Mouse (Mus musculus): ENCODE results near the gene Pgs1. TPM values are rescaled to one million over a fixed set of nuclear protein-coding genes. Genes with fewer than 3 reads are reported as not detected.

The Pgs1 gene
- total and polyA plus RNA-seq, 2 experiments from 2014 or later, result 55.0 to 62.0 TPM

- H3K27me3 ChIP-seq (ENCODE audit: insufficient read depth, low read length), result no peaks in the 10 kb centered on the region
- no peak overlapping the region for H3K4me2 ChIP-seq (ENCODE audit: low read depth, low read length, poor library complexity, severe bottlenecking)
- H3K36me3 ChIP-seq (ENCODE audit: insufficient read depth, low read length), result peaks cover 9% of the 10 kb centered on the region; the same call in 1 of the 2 replicates
- no peaks in the 10 kb centered on the region for H3K4me1 ChIP-seq (ENCODE audit: insufficient read depth, low read length)
- no peak for TF ChIP-seq CTCF (IDR thresholded peaks at IDR 0.05)
- ATAC-seq (ENCODE audit: low FRiP score) (no peak), DNase-seq (ENCODE audit: low spot score) (no peak)
- 96% methylated on average over 9 of the region's 9 CpGs for WGBS
- no peak overlapping the region for H3K4me3 ChIP-seq (ENCODE audit: low read depth, low read length)
- H3K9ac ChIP-seq (replicated peaks; ENCODE audit: low read length, poor library complexity, severe bottlenecking), result no peak overlapping the region
- no peak overlapping the region for H3K27ac ChIP-seq (ENCODE audit: low read depth, low read length)
- H3K9me3 ChIP-seq (ENCODE audit: low read length), result no peaks in the 10 kb centered on the region
These were observed 45.0 kb downstream of the Pgs1 start for GRCm38 (mm10) chr11:118031134-118031533.

- WGBS, result 88% methylated on average over 13 of the region's 13 CpGs
- no peaks in the 10 kb centered on the region for H3K27me3 ChIP-seq (ENCODE audit: insufficient read depth, low read length)
- TF ChIP-seq CTCF (IDR thresholded peaks at IDR 0.05), result no peak
- H3K4me1 ChIP-seq (ENCODE audit: insufficient read depth, low read length), result no peaks in the 10 kb centered on the region
- H3K9ac ChIP-seq (replicated peaks; ENCODE audit: low read length, poor library complexity, severe bottlenecking), result no peak overlapping the region
- H3K36me3 ChIP-seq (ENCODE audit: insufficient read depth, low read length), result no peaks in the 10 kb centered on the region
- no peak for ATAC-seq (ENCODE audit: low FRiP score)
- H3K4me3 ChIP-seq (ENCODE audit: low read depth, low read length), result no peak overlapping the region
- H3K27ac ChIP-seq (ENCODE audit: low read depth, low read length), result no peak overlapping the region
- no peak for DNase-seq (ENCODE audit: low spot score)
- H3K4me2 ChIP-seq (ENCODE audit: low read depth, low read length, poor library complexity, severe bottlenecking), result no peak overlapping the region
- H3K9me3 ChIP-seq (ENCODE audit: low read length), result no peaks in the 10 kb centered on the region
These were observed 48.3 kb downstream of the Pgs1 start for GRCm38 (mm10) chr11:118034395-118034794.

- no peak for ATAC-seq (ENCODE audit: low FRiP score)
- H3K27ac ChIP-seq (ENCODE audit: low read depth, low read length), result no peak overlapping the region
- TF ChIP-seq CTCF (IDR thresholded peaks at IDR 0.05), result no peak
These were observed 49.0 kb downstream of the Pgs1 start for GRCm38 (mm10) chr11:118035068-118035467.

GRCm38 (mm10) chr11:118042791-118043190, 56.7 kb downstream of the Pgs1 start:
- WGBS, result 82% methylated on average over 9 of the region's 9 CpGs
- ATAC-seq (ENCODE audit: low FRiP score), result no peak

More at GRCm38 (mm10) chr11:118035068-118035467, 49.0 kb downstream of the Pgs1 start:
- H3K36me3 ChIP-seq (ENCODE audit: insufficient read depth, low read length), result no peaks in the 10 kb centered on the region
- no peak overlapping the region for H3K9ac ChIP-seq (replicated peaks; ENCODE audit: low read length, poor library complexity, severe bottlenecking)
- H3K27me3 ChIP-seq (ENCODE audit: insufficient read depth, low read length), result no peaks in the 10 kb centered on the region
- H3K4me2 ChIP-seq (ENCODE audit: low read depth, low read length, poor library complexity, severe bottlenecking), result no peak overlapping the region
- no peaks in the 10 kb centered on the region for H3K4me1 ChIP-seq (ENCODE audit: insufficient read depth, low read length)
- H3K9me3 ChIP-seq (ENCODE audit: low read length), result no peaks in the 10 kb centered on the region
- no peak for DNase-seq (ENCODE audit: low spot score)
- no peak overlapping the region for H3K4me3 ChIP-seq (ENCODE audit: low read depth, low read length)
- 78% methylated on average over 9 of the region's 9 CpGs for WGBS

GRCm38 (mm10) chr11:118043293-118043907, 57.3 kb downstream of the Pgs1 start:
- Histone ChIP-seq H3K9me3 (ENCODE audit: low read length) (no peaks in the 10 kb centered on the region), H3K27ac (ENCODE audit: low read depth, low read length) (no peak overlapping the region), H3K36me3 (ENCODE audit: insufficient read depth, low read length) (no peaks in the 10 kb centered on the region), H3K4me2 (ENCODE audit: low read depth, low read length, poor library complexity, severe bottlenecking) (no peak overlapping the region), H3K4me3 (ENCODE audit: low read depth, low read length) (no peak overlapping the region), H3K27me3 (ENCODE audit: insufficient read depth, low read length) (no peaks in the 10 kb centered on the region), H3K4me1 (ENCODE audit: insufficient read depth, low read length) (no peaks in the 10 kb centered on the region), H3K9ac (replicated peaks; ENCODE audit: low read length, poor library complexity, severe bottlenecking) (no peak overlapping the region)
- peak; percentile 56; the same call in 1 of the 2 replicates for ATAC-seq (ENCODE audit: low FRiP score)
- peak; percentile 80 for DNase-seq (ENCODE audit: low spot score)
- 57% methylated on average over 14 of the region's 14 CpGs for WGBS
- peak; percentile 28 for TF ChIP-seq CTCF (IDR thresholded peaks at IDR 0.05)

More at GRCm38 (mm10) chr11:118042791-118043190, 56.7 kb downstream of the Pgs1 start:
- H3K9ac ChIP-seq (replicated peaks; ENCODE audit: low read length, poor library complexity, severe bottlenecking), result no peak overlapping the region
- no peaks in the 10 kb centered on the region for H3K36me3 ChIP-seq (ENCODE audit: insufficient read depth, low read length)
- no peaks in the 10 kb centered on the region for H3K27me3 ChIP-seq (ENCODE audit: insufficient read depth, low read length)
- DNase-seq (ENCODE audit: low spot score), result no peak
- no peaks in the 10 kb centered on the region for H3K4me1 ChIP-seq (ENCODE audit: insufficient read depth, low read length)
- H3K4me2 ChIP-seq (ENCODE audit: low read depth, low read length, poor library complexity, severe bottlenecking), result no peak overlapping the region
- no peak overlapping the region for H3K4me3 ChIP-seq (ENCODE audit: low read depth, low read length)
- H3K9me3 ChIP-seq (ENCODE audit: low read length), result no peaks in the 10 kb centered on the region
- H3K27ac ChIP-seq (ENCODE audit: low read depth, low read length), result no peak overlapping the region
- TF ChIP-seq CTCF (IDR thresholded peaks at IDR 0.05), result no peak

GRCm38 (mm10) chr11:118049641-118050040, 63.5 kb downstream of the Pgs1 start:
- peak; percentile 14 for DNase-seq (ENCODE audit: low spot score)

More at GRCm38 (mm10) chr11:118049641-118050040, 63.5 kb downstream of the Pgs1 start:
- no peaks in the 10 kb centered on the region for H3K9me3 ChIP-seq (ENCODE audit: low read length)
- no peaks in the 10 kb centered on the region for H3K27me3 ChIP-seq (ENCODE audit: insufficient read depth, low read length)
- H3K9ac ChIP-seq (replicated peaks; ENCODE audit: low read length, poor library complexity, severe bottlenecking), result no peak overlapping the region
- no peak for TF ChIP-seq CTCF (IDR thresholded peaks at IDR 0.05)
- WGBS, result 44% methylated on average over 8 of the region's 8 CpGs
- ATAC-seq (ENCODE audit: low FRiP score), result no peak
- H3K4me3 ChIP-seq (ENCODE audit: low read depth, low read length), result no peak overlapping the region
- peaks cover 3% of the 10 kb centered on the region; the same call in 1 of the 2 replicates for H3K36me3 ChIP-seq (ENCODE audit: insufficient read depth, low read length)
- no peaks in the 10 kb centered on the region for H3K4me1 ChIP-seq (ENCODE audit: insufficient read depth, low read length)
- no peak overlapping the region for H3K27ac ChIP-seq (ENCODE audit: low read depth, low read length)
- H3K4me2 ChIP-seq (ENCODE audit: low read depth, low read length, poor library complexity, severe bottlenecking), result no peak overlapping the region

Measured in midbrain, postnatal 0 days (tissue).